Mouse (Mus musculus) testis, adult 2 months (tissue): Measurements from ENCODE around the gene Padi1. TPM values are rescaled to one million over a fixed set of nuclear protein-coding genes. Genes with fewer than 3 reads are reported as not detected.

Source experiments
- H3K27ac ChIP-seq: fragments of 200-500 bp; 2 replicates; pipeline ENCODE4 v1.5.1; 2012; ENCODE audit warnings: low read depth, low read length; ENCODE audit not compliant: control insufficient read depth, insufficient read depth
- H3K27me3 ChIP-seq: fragments of 200-500 bp; 2 replicates; pipeline ENCODE4 v1.6.1; 2012; ENCODE audit warnings: mild to moderate bottlenecking, low read length, moderate library complexity; ENCODE audit not compliant: control insufficient read depth, insufficient read depth
- H3K36me3 ChIP-seq: fragments of 200-500 bp; 2 replicates; pipeline ENCODE4 v1.6.1; 2012; ENCODE audit warnings: mild to moderate bottlenecking, low read length; ENCODE audit not compliant: control insufficient read depth, insufficient read depth
- H3K4me1 ChIP-seq: fragments of 200-500 bp; 2 replicates; pipeline ENCODE4 v1.6.1; 2012; ENCODE audit warnings: low read length; ENCODE audit not compliant: control insufficient read depth, insufficient read depth
- H3K4me3 ChIP-seq: fragments of 200-500 bp; 2 replicates; pipeline ENCODE4 v1.5.1; 2012; ENCODE audit warnings: low read depth, mild to moderate bottlenecking, low read length, moderate library complexity, mixed read lengths; ENCODE audit not compliant: control insufficient read depth
- CTCF ChIP-seq: fragments of 200-500 bp; IDR thresholded peaks from 2 replicates; pipeline ENCODE4 v1.5.1; 2012; ENCODE audit warnings: low read depth, mild to moderate bottlenecking, inconsistent platforms, low read length, moderate library complexity; ENCODE audit not compliant: control insufficient read depth, insufficient read depth, insufficient replicate concordance
- POLR2A ChIP-seq: fragments of 200-500 bp; IDR thresholded peaks from 2 replicates; pipeline ENCODE4 v1.6.1; 2012; ENCODE audit warnings: low read depth, mild to moderate bottlenecking, inconsistent platforms, low read length, moderate library complexity; ENCODE audit not compliant: control insufficient read depth
- polyA plus RNA-seq: library from polyadenylated mRNA; depleted of rRNA; stranded (reverse); fragments of >200 nt; gene quantifications from 2 replicates; pipeline ENCODE4 v1.2.3, GENCODE M21; 2012

Padi1 gene
- polyA plus RNA-seq, 1 experiment = 0.47 TPM

- Histone ChIP-seq H3K36me3 (no peaks in the 10 kb centered on the region), H3K4me3 (no peak overlapping the region), H3K27ac (no peak overlapping the region), H3K4me1 (no peaks in the 10 kb centered on the region; the same call in 1 of the 2 replicates), H3K27me3 (no peaks in the 10 kb centered on the region)
- TF ChIP-seq CTCF (no peak), POLR2A (no peak)
Observed at GRCm38 (mm10) chr4:140881026-140881670, 35.6 kb upstream of the Padi1 start.

GRCm38 (mm10) chr4:140880207-140880606, 34.6 kb upstream of the Padi1 start:
- no peaks in the 10 kb centered on the region for H3K36me3 ChIP-seq
- H3K27me3 ChIP-seq = no peaks in the 10 kb centered on the region
- H3K27ac ChIP-seq = no peak overlapping the region
- no peak for TF ChIP-seq CTCF
- no peak for TF ChIP-seq POLR2A
- H3K4me3 ChIP-seq = no peak overlapping the region
- no peaks in the 10 kb centered on the region; the same call in 1 of the 2 replicates for H3K4me1 ChIP-seq

GRCm38 (mm10) chr4:140879739-140880138, 34.2 kb upstream of the Padi1 start:
- Histone ChIP-seq H3K4me3 (no peak overlapping the region), H3K36me3 (no peaks in the 10 kb centered on the region), H3K27me3 (no peaks in the 10 kb centered on the region), H3K27ac (no peak overlapping the region), H3K4me1 (no peaks in the 10 kb centered on the region; the same call in 1 of the 2 replicates)
- TF ChIP-seq POLR2A (no peak), CTCF (no peak)

- TF ChIP-seq CTCF (no peak), POLR2A (no peak)
- Histone ChIP-seq H3K27ac (no peak overlapping the region), H3K27me3 (no peaks in the 10 kb centered on the region), H3K4me1 (no peaks in the 10 kb centered on the region; the same call in 1 of the 2 replicates), H3K4me3 (no peak overlapping the region), H3K36me3 (no peaks in the 10 kb centered on the region)
Observed at GRCm38 (mm10) chr4:140879116-140879515, 33.5 kb upstream of the Padi1 start.

- no peaks in the 10 kb centered on the region; the same call in 1 of the 2 replicates for H3K4me1 ChIP-seq
- no peak overlapping the region for H3K27ac ChIP-seq
- no peak overlapping the region for H3K4me3 ChIP-seq
- no peaks in the 10 kb centered on the region for H3K27me3 ChIP-seq
- H3K36me3 ChIP-seq = no peaks in the 10 kb centered on the region
- no peak for TF ChIP-seq CTCF
- no peak for TF ChIP-seq POLR2A
Observed at GRCm38 (mm10) chr4:140878655-140879054, 33.1 kb upstream of the Padi1 start.

GRCm38 (mm10) chr4:140877441-140877840, 31.9 kb upstream of the Padi1 start:
- no peaks in the 10 kb centered on the region for H3K27me3 ChIP-seq
- H3K4me1 ChIP-seq = no peaks in the 10 kb centered on the region; the same call in 1 of the 2 replicates
- H3K27ac ChIP-seq = no peak overlapping the region
- no peak for TF ChIP-seq CTCF
- no peak for TF ChIP-seq POLR2A
- H3K4me3 ChIP-seq = no peak overlapping the region
- H3K36me3 ChIP-seq = no peaks in the 10 kb centered on the region

GRCm38 (mm10) chr4:140876681-140877080, 31.1 kb upstream of the Padi1 start:
- TF ChIP-seq CTCF (no peak), POLR2A (no peak)
- H3K36me3 ChIP-seq = no peaks in the 10 kb centered on the region

More at GRCm38 (mm10) chr4:140876681-140877080, 31.1 kb upstream of the Padi1 start:
- Histone ChIP-seq H3K27me3 (no peaks in the 10 kb centered on the region), H3K4me1 (no peaks in the 10 kb centered on the region; the same call in 1 of the 2 replicates), H3K27ac (no peak overlapping the region), H3K4me3 (no peak overlapping the region)
